In genomic region chr9:95350550-95350949, GRCm38 (mm10) we compare ENCODE assay signal across 27 mouse cellular contexts. TPM values are rescaled to one million over a fixed set of nuclear protein-coding genes. Genes with fewer than 3 reads are reported as not detected.
DNase-seq lines count a peak whose midpoint lies in the region; ATAC-seq and TF ChIP-seq lines count a peak whose summit lies in the region.
"Had no signal": no experiment of that assay in that cellular context is flagged by ENCODE, and none has a peak within 500 bp of the region (broad histone marks: within the 10 kb centered on the region; RNA-seq: fewer than 3 reads in every experiment).

No protein-coding gene starts in this region.

- H3K9me3 ChIP-seq in lung, postnatal 0 days (ENCODE audit: low read length): no peaks in the 10 kb centered on the region
- H3K9me3 ChIP-seq in CH12.LX (replicated peaks; ENCODE audit: low read length): peaks cover 2% of the 10 kb centered on the region
- H3K9me3 ChIP-seq: embryonic facial prominence, embryonic 13.5 days; hindbrain, embryonic 12.5 days; limb, embryonic 12.5 days had no signal

- ATAC-seq in lung, postnatal 0 days: no peak
- ATAC-seq: forebrain, embryonic 16.5 days; liver, postnatal 0 days had no signal

- H3K27ac ChIP-seq in lung, postnatal 0 days (ENCODE audit: low read length): no peak overlapping the region
- no peak overlapping the region for H3K27ac ChIP-seq in CH12.LX (ENCODE audit: insufficient read depth, low read depth)
- H3K27ac ChIP-seq: embryonic facial prominence, embryonic 13.5 days; hindbrain, embryonic 12.5 days; limb, embryonic 12.5 days had no signal

- dilution Hi-C loops in CH12.LX (cut with MboI; ENCODE audit: extremely low pct_ligation_motif_present, extremely low pct_unique_long_range_greater_than_20kb, low sequenced_read_pairs): no loop called here

- in situ Hi-C loops in CH12.LX (cut with MboI; ENCODE audit: low pct_ligation_motif_present, low pct_unique_long_range_greater_than_20kb, low sequenced_read_pairs): no loop called here

- H3K9ac ChIP-seq in lung, postnatal 0 days (replicated peaks; ENCODE audit: low read depth): no peak overlapping the region
- H3K9ac ChIP-seq in CH12.LX (ENCODE audit: insufficient read depth, low read depth): no peak overlapping the region
- H3K9ac ChIP-seq: embryonic facial prominence, embryonic 13.5 days; hindbrain, embryonic 12.5 days; limb, embryonic 12.5 days; liver, postnatal 0 days had no signal

- H3K79me2 ChIP-seq in CH12.LX (replicated peaks; ENCODE audit: control insufficient read depth, extremely low read depth, insufficient read depth, poor library complexity, severe bottlenecking): no peaks in the 10 kb centered on the region

- TF ChIP-seq POLR2A in CH12.LX (IDR thresholded peaks at IDR 0.05; ENCODE audit: low read depth, low read length): no peak

- no peaks in the 10 kb centered on the region for H3K36me3 ChIP-seq in lung, postnatal 0 days (ENCODE audit: insufficient read depth, low read length)
- no peaks in the 10 kb centered on the region for H3K36me3 ChIP-seq in CH12.LX (replicated peaks in 1 of 2; ENCODE audit: control insufficient read depth in 1 of 2, insufficient read depth in 1 of 2, low read length in 1 of 2)
- H3K36me3 ChIP-seq: embryonic facial prominence, embryonic 13.5 days; G1E; hindbrain, embryonic 12.5 days; limb, embryonic 12.5 days had no signal

- peak; percentile 0 for DNase-seq in lung, postnatal 25 days (ENCODE audit: low spot score)
- DNase-seq in lung, postnatal 0 days (ENCODE audit: low spot score): no peak
- peak; percentile 85 for DNase-seq in CH12.LX (ENCODE audit: extremely low read depth)
- peak; percentile 76 for DNase-seq in induced T-regulatory cell, adult 2 months (ENCODE audit: low read depth)
- DNase-seq in ovary, postnatal 10 days (ENCODE audit: low spot score): no peak
- no peak for DNase-seq in gastrocnemius, postnatal 4 days (ENCODE audit: low spot score in 2 of 2)
- no peak for DNase-seq in gastrocnemius, adult 8-10 months (ENCODE audit: low spot score in 2 of 2)
- DNase-seq: adrenal gland, postnatal 14 days; cerebellum, adult 2 months; cerebellum, postnatal 25 days; gastrocnemius, postnatal 25 days; kidney, adult 2 months; kidney, postnatal 10 days; layer of hippocampus, postnatal 36 days; liver, postnatal 0 days; lung, postnatal 10 days; midbrain, embryonic 14.5 days; right cerebral cortex, adult 18-20 months; right cerebral cortex, postnatal 4 days; thymus, adult 18-20 months; thymus, postnatal 4 days had no signal

- no peak for TF ChIP-seq RAD21 in CH12.LX (IDR thresholded peaks at IDR 0.05; ENCODE audit: low read depth, low read length)

- no peak for TF ChIP-seq CTCF in lung, postnatal 0 days (IDR thresholded peaks at IDR 0.05)
- TF ChIP-seq CTCF in CH12.LX (conservative IDR thresholded peaks at IDR 0.05 in 1 of 2, IDR thresholded peaks at IDR 0.05 in 1 of 2; ENCODE audit: low read depth in 2 of 2, low read length in 2 of 2): no peak

- H3K4me1 ChIP-seq in lung, postnatal 0 days (ENCODE audit: insufficient read depth, low read depth, low read length): no peaks in the 10 kb centered on the region
- peaks cover 0 to 31% of the 10 kb centered on the region in 2 experiments; a peak in 2 of 4 replicates for H3K4me1 ChIP-seq in CH12.LX (ENCODE audit: control insufficient read depth in 1 of 2, insufficient read depth in 2 of 2)
- H3K4me1 ChIP-seq: embryonic facial prominence, embryonic 13.5 days; hindbrain, embryonic 12.5 days; limb, embryonic 12.5 days had no signal

- no peaks in the 10 kb centered on the region for H3K27me3 ChIP-seq in lung, postnatal 0 days (replicated peaks; ENCODE audit: insufficient read depth, low read length)
- no peaks in the 10 kb centered on the region for H3K27me3 ChIP-seq in CH12.LX (replicated peaks)
- H3K27me3 ChIP-seq: embryonic facial prominence, embryonic 13.5 days; hindbrain, embryonic 12.5 days; limb, embryonic 12.5 days had no signal

- TF ChIP-seq EP300 in lung, postnatal 0 days (IDR thresholded peaks at IDR 0.05): no peak
- TF ChIP-seq EP300 in CH12.LX (IDR thresholded peaks at IDR 0.05; ENCODE audit: low read length): no peak; the same call in none of the 2 replicates

- H3K4me2 ChIP-seq in lung, postnatal 0 days (replicated peaks; ENCODE audit: low read depth, low read length): no peak overlapping the region
- H3K4me2 ChIP-seq in CH12.LX (ENCODE audit: insufficient read depth, low read depth, poor library complexity, severe bottlenecking): no peak overlapping the region
- H3K4me2 ChIP-seq: embryonic facial prominence, embryonic 13.5 days; hindbrain, embryonic 12.5 days; limb, embryonic 12.5 days; liver, embryonic 11.5 days had no signal

- WGBS in lung, postnatal 0 days: 59% methylated on average over 4 of the region's 4 CpGs

- H3K4me3 ChIP-seq in lung, postnatal 0 days (ENCODE audit: low read depth, low read length): no peak overlapping the region
- H3K4me3 ChIP-seq in CH12.LX (replicated peaks in 1 of 3; ENCODE audit: low read depth in 2 of 3, low read length in 2 of 3, poor library complexity in 1 of 3): no peak overlapping the region
- H3K4me3 ChIP-seq: embryonic facial prominence, embryonic 13.5 days; hindbrain, embryonic 12.5 days; limb, embryonic 12.5 days had no signal

TF ChIP-seq in CH12.LX, 34 proteins besides CTCF, POLR2A, EP300 and RAD21:
- TF ChIP-seq E2F4 (IDR thresholded peaks at IDR 0.05; ENCODE audit: insufficient replicate concordance, low read depth, low read length) (no peak), UBTF (IDR thresholded peaks at IDR 0.05; ENCODE audit: low read depth, low read length) (no peak), MEF2A (IDR thresholded peaks at IDR 0.05; ENCODE audit: borderline replicate concordance, low read depth, low read length) (no peak), ZKSCAN1 (IDR thresholded peaks at IDR 0.05; ENCODE audit: borderline replicate concordance, low read depth, low read length) (no peak), CHD1 (IDR thresholded peaks at IDR 0.05; ENCODE audit: low read depth, low read length) (no peak), CHD2 (IDR thresholded peaks at IDR 0.05; ENCODE audit: low read length) (no peak), JUN (IDR thresholded peaks at IDR 0.05; ENCODE audit: insufficient read depth, low read depth, low read length) (no peak), IRF4 (IDR thresholded peaks at IDR 0.05; ENCODE audit: low read depth, low read length) (no peak), PAX5 (IDR thresholded peaks at IDR 0.05; ENCODE audit: low read length) (no peak), ZC3H11A (IDR thresholded peaks at IDR 0.05; ENCODE audit: low read depth, low read length) (no peak), TCF12 (IDR thresholded peaks at IDR 0.05; ENCODE audit: low read depth, low read length) (peak; percentile 5; the same call in 1 of the 2 replicates), SIN3A (IDR thresholded peaks at IDR 0.05; ENCODE audit: low read length) (no peak), HCFC1 (IDR thresholded peaks at IDR 0.05; ENCODE audit: low read depth, low read length) (no peak), SMC3 (IDR thresholded peaks at IDR 0.05; ENCODE audit: low read depth, low read length) (no peak), ZNF384 (IDR thresholded peaks at IDR 0.05; ENCODE audit: low read depth, low read length) (no peak), ZMIZ1 (IDR thresholded peaks at IDR 0.05; ENCODE audit: low read depth, low read length) (no peak), MAX (IDR thresholded peaks at IDR 0.05; ENCODE audit: low read length) (0 out of 2 replicates have a peak, but pooled peaks have one; percentile 17), TBP (conservative IDR thresholded peaks at IDR 0.05; ENCODE audit: low read depth, low read length) (no peak), NRF1 (IDR thresholded peaks at IDR 0.05; ENCODE audit: low read depth, low read length) (no peak), NELFE (IDR thresholded peaks at IDR 0.05; ENCODE audit: low read depth, low read length) (no peak), USF2 (conservative IDR thresholded peaks at IDR 0.05; ENCODE audit: low read depth, low read length) (no peak), ETS1 (conservative IDR thresholded peaks at IDR 0.05; ENCODE audit: low read depth, low read length) (peak; percentile 25; the same call in 1 of the 2 replicates), ELF1 (IDR thresholded peaks at IDR 0.05; ENCODE audit: low read depth, low read length) (no peak), BHLHE40 (IDR thresholded peaks at IDR 0.05; ENCODE audit: low read depth, low read length) (peak; percentile 56), MXI1 (IDR thresholded peaks at IDR 0.05; ENCODE audit: low read depth, low read length) (no peak)

RNA-seq across cellular contexts. Expression of gene Chst2, which starts 56.0 kb away (rescaled TPM):
- 11.4 and 14.7 TPM in 2 replicates for polyA plus RNA-seq in lung, postnatal 0 days (2015; fragmentation: Nextera tagmentation; extraction: Ambion mirVana)
- total RNA-seq in CH12.LX (2012; rRNA removed) (not detected in 2 replicates), CH12.LX (2014; rRNA removed) (not detected in 2 replicates)
- not detected in 2 replicates for polyA plus RNA-seq in CH12.LX (2012; ENCODE audit: insufficient read length, low read depth)
- total RNA-seq in gastrocnemius, postnatal 4 days (2021): 1 to 10 TPM; 5.4 to 5.6 TPM
- under 1 TPM; 0.19 to 0.36 (median 0.30) TPM for total RNA-seq in gastrocnemius, adult 8-10 months (2022)
- polyA plus RNA-seq: G1E had no signal

Comparison
In these comparisons a context has a peak if more than half of its experiments do, and no peak if none do; other contexts are left out.
1. DNase-seq: peak in lung, postnatal 25 days (single experiment), CH12.LX (single experiment) and induced T-regulatory cell, adult 2 months (single experiment); none in lung, postnatal 0 days (single experiment), ovary, postnatal 10 days (single experiment), gastrocnemius, postnatal 4 days (0 of 2) and gastrocnemius, adult 8-10 months (0 of 2).
2. RNA of gene Chst2, which starts 56.0 kb away (total RNA-seq): 5.4 to 5.6 TPM in gastrocnemius, postnatal 4 days; 0.19 to 0.36 TPM in gastrocnemius, adult 8-10 months and not detected in CH12.LX; every median in the first group is over 4 times any median in the second.